Mouse (Mus musculus) heart, embryonic 14.5 days (tissue): ENCODE data around the gene Hoxb8. TPM values are rescaled to one million over a fixed set of nuclear protein-coding genes. Genes with fewer than 3 reads are reported as not detected.

ENCODE experiments used
- ATAC-seq: fragments of 200-750 bp; cut with Nextera tagmentation; 2 replicates; pipeline ENCODE4 v1.8.0; 2017; ENCODE audit warnings: low read depth, moderate TSS enrichment; ENCODE audit not compliant: insufficient number of reproducible peaks, insufficient read depth, low FRiP score
- H3K27ac ChIP-seq, 2 experiments: fragments of 200-500 bp in 1 of 2; fragments of 300-500 bp in 1 of 2; sonication (generic) in 1 of 2; replicated peaks in 1 of 2; 2 replicates each; pipeline ENCODE4 v1.5.1; 2012 to 2014; ENCODE audit warnings: low read depth in 2 of 2, low read length in 2 of 2, control low read depth in 1 of 2, mild to moderate bottlenecking in 1 of 2, mixed read lengths in 1 of 2; ENCODE audit not compliant: control insufficient read depth in 1 of 2, insufficient read depth in 1 of 2
- H3K27me3 ChIP-seq: fragments of 300-500 bp; sonication (generic); 2 replicates; pipeline ENCODE4 v1.6.1; 2014; ENCODE audit warnings: mild to moderate bottlenecking, low read length, control low read depth; ENCODE audit not compliant: control insufficient read depth, insufficient read depth
- H3K36me3 ChIP-seq: fragments of 300-500 bp; sonication (generic); 2 replicates; pipeline ENCODE4 v1.6.1; 2014; ENCODE audit warnings: mild to moderate bottlenecking, control low read depth, low read length, mixed read lengths; ENCODE audit not compliant: control insufficient read depth, insufficient read depth
- H3K4me1 ChIP-seq, 2 experiments: fragments of 200-500 bp in 1 of 2; fragments of 300-500 bp in 1 of 2; sonication (generic) in 1 of 2; 2 replicates each; pipeline ENCODE4 v1.6.1; 2012 to 2014; ENCODE audit warnings: low read length in 2 of 2, control low read depth in 1 of 2, mixed read lengths in 1 of 2; ENCODE audit not compliant: control insufficient read depth in 2 of 2, insufficient read depth in 2 of 2
- H3K4me2 ChIP-seq: fragments of 300-500 bp; sonication (generic); 2 replicates; pipeline ENCODE4 v1.6.1; 2014; ENCODE audit warnings: mild to moderate bottlenecking, low read length
- H3K4me3 ChIP-seq, 2 experiments: fragments of 200-500 bp in 1 of 2; fragments of 300-500 bp in 1 of 2; sonication (generic) in 1 of 2; 2 replicates each; pipeline ENCODE4 v1.5.1; 2012 to 2014; ENCODE audit warnings: low read length in 2 of 2, mild to moderate bottlenecking in 2 of 2, control low read depth in 1 of 2, low read depth in 1 of 2, moderate library complexity in 1 of 2; ENCODE audit not compliant: control insufficient read depth in 1 of 2, insufficient read depth in 1 of 2
- H3K9ac ChIP-seq: fragments of 300-500 bp; sonication (generic); 2 replicates; pipeline ENCODE4 v1.6.1; 2014; ENCODE audit warnings: mild to moderate bottlenecking, low read length
- H3K9me3 ChIP-seq: fragments of 300-500 bp; sonication (generic); 2 replicates; pipeline ENCODE4 v1.6.1; 2016; ENCODE audit warnings: low read length, control low read depth; ENCODE audit not compliant: control insufficient read depth
- WGBS: fragments of 180-500 bp; shearing (Covaris S2); extraction: QIAGEN DNeasy Blood & Tissue Kit; methylation state at CpG from one replicate; pipeline ENCODE4 v1.1.7; 2014; 5-methylcytosine and 5-hydroxymethylcytosine counted together
- polyA plus RNA-seq: library from polyadenylated mRNA; unstranded; fragments of >200 nt; fragmentation: Nextera tagmentation; extraction: Ambion mirVana; gene quantifications from 2 replicates; pipeline ENCODE4 v1.2.1, GENCODE M21; 2014

Hoxb8 gene
- polyA plus RNA-seq, 1 experiment from 2014 or later, result not detected

DNA sequence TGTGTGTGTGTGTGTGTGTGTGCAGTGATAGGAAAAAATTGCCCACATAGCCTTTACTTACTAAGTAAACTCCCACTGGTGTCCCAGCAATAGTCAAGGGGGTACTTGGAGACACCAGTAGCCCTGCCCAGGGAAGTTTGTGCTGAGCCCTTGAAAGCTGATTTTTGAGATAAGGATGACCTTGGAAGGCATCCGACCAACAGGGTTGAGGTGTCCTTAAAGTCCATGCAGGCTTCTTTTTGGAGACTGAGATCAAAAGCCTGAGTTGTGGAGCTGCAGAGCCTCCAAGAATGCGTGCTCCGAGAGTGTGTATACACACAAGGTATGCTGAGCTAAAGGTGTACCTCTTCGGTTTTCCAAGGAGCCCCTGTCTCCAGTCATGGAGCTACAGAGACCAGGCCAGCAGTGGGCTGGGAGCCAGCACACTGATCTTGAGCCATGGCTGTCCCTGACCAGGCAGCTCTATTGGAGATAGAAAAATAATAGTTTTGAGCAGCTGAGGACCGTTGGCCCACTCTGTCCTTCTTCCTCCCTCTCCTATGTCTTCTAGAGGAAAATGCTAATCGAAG lies 19.4 kb upstream of the Hoxb8 start:
- H3K4me1 ChIP-seq, result no peaks in the 10 kb centered on the region
- H3K27me3 ChIP-seq, result peaks cover 98% of the 10 kb centered on the region
- no peak overlapping the region for H3K4me3 ChIP-seq
- no peak overlapping the region for H3K27ac ChIP-seq
- no peaks in the 10 kb centered on the region for H3K36me3 ChIP-seq
- no peak overlapping the region for H3K9ac ChIP-seq
- no peak for ATAC-seq
- 5% methylated on average over 6 of the region's 6 CpGs for WGBS
- H3K9me3 ChIP-seq, result no peaks in the 10 kb centered on the region
- no peak overlapping the region for H3K4me2 ChIP-seq

DNA sequence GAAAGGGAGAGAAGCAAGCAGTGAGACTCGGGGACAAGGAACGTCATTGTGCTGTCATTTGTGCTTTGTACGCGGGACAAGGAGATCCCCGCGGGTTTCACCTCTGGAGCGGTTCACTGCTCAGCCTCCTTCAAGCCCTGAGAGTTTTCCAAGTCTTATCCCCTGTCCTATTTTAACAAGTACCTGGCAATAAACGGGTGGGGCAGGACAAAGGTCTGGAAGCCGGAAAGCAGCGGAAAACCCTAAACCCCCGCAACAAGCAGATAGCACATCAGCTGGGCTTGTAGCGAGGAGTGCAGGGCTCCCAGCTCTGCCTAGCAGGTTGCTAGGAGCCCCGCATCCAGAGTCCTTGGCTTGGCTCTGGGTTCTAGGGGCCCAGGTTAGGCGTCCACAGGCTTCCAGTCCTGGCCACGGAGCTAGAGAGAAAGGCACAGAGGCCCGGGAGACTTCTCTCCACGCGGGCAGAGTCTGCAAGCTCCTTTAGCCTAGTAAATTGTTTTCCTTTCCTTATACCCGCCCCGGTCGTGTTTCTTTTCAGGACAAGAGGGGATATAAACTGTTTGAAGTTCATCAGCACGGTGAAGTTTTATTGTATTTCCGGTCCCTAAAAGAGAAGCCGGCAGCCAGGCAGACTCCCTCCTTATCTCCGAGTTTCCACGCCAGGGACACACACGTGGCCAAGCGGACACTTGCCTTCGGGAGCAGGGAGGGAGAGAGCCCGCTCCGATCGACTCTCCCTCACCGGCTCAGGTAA lies 17.9 kb upstream of the Hoxb8 start:
- no peaks in the 10 kb centered on the region for H3K36me3 ChIP-seq
- no peak for ATAC-seq
- no peak overlapping the region for H3K9ac ChIP-seq
- under 1% methylated on average over 33 of the region's 33 CpGs for WGBS
- no peaks in the 10 kb centered on the region for H3K4me1 ChIP-seq
- H3K27me3 ChIP-seq, result peaks cover 99% of the 10 kb centered on the region
- no peaks in the 10 kb centered on the region for H3K9me3 ChIP-seq
- H3K27ac ChIP-seq, result no peak overlapping the region
- no peak overlapping the region for H3K4me2 ChIP-seq
- no peak overlapping the region for H3K4me3 ChIP-seq

DNA sequence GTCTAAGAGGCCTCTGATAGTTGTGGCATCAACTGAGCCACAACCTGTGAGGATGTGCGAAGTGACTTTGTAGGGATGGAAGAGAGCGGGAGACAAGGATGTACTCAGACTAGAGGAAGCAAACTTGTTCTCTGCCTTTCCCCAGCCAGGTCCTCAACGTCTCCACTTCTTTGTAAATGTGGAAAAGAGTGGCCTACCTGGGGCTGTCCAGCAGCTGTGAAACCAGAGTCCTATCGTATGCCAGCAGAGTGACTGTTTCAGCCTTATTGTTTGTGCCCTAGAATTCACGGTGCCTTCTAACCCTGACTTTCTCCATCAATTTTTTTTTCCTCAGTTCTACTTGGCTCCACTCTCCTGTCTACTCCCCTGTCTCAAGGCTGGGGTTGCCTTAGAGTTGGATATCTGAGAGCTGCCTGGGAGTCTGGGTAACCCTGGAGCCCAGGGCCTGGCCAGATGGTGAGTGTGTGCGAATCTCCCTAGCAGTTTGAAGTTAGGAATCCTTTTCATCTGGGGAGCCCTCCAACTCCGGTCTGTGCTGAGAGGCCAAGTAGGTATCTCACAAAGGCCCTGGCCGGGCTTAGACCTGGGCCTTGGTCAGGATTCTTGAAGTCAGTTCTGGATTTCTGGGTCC lies 17.2 kb upstream of the Hoxb8 start:
- ATAC-seq, result no peak
- Histone ChIP-seq H3K9ac (no peak overlapping the region), H3K27me3 (peaks cover 99% of the 10 kb centered on the region), H3K4me3 (no peak overlapping the region), H3K9me3 (no peaks in the 10 kb centered on the region), H3K4me2 (no peak overlapping the region), H3K36me3 (no peaks in the 10 kb centered on the region), H3K4me1 (no peaks in the 10 kb centered on the region), H3K27ac (no peak overlapping the region)
- WGBS, result 7% methylated on average over 8 of the region's 8 CpGs

DNA sequence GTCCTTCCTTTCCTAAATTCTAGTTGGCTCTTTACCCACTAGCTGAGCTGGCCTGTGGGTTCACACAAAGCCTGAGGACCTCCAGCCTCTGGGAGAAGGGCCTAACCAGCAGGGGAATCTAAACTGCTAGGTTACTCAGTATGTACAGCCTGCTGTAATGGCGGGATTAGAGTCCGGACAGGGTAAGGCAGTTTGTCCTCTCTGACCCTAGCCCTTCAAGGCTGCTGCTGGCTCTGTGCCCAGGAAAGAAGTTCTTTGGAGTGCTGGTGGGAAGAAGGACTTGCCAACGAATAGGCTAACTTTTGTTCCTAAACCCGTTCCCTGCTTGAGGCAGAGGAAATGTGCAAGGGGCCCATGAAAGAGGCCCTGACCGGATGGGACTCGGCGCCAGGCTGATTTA lies 15.8 kb upstream of the Hoxb8 start:
- no peak overlapping the region for H3K4me2 ChIP-seq
- no peak overlapping the region for H3K9ac ChIP-seq
- ATAC-seq, result no peak
- no peak overlapping the region for H3K27ac ChIP-seq
- H3K4me3 ChIP-seq, result no peak overlapping the region
- H3K4me1 ChIP-seq, result no peaks in the 10 kb centered on the region; a peak in 1 of 4 replicates
- peaks cover 99% of the 10 kb centered on the region for H3K27me3 ChIP-seq
- no peaks in the 10 kb centered on the region for H3K9me3 ChIP-seq
- no peaks in the 10 kb centered on the region for H3K36me3 ChIP-seq
- WGBS, result 1% methylated on average over 7 of the region's 7 CpGs

DNA sequence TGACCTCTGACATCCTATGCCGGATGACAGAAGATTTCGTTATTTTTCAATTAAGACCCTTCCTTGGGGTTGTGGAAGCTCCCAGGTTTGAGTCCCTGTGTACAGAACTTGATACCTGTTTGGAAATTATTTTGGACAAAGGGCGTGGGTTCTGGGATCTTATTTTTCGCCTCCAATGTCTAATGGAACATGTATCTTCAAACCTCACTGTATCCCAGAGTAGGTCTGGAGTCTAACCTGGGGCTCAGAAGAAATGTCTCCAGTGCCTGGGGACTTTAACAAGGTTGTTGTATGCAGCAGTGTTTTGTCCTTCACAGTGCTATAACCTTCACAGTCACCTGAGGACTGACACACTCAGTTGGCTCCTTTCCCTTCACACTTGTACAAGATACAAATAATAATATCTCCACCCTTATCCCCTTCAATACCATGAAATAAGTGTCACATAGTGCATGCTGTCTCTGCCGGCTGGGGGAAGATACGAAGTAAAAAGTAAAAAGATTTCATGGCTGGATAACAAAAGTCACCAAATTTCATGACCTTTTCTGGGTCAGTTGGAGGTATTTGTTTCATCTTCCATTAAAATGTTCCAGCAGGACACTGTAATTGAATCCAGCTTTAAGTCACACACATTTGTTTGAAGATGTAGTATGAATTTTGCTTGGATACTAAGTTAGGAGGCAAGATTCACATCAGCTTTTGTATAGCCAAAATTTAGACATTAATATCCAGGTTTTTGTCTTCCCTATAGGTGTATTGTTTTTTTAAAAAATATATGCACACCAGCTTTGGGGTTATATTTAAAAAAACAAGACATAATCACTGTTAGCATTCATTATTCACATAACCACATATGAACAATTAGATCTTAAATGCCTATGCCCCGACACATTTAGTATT lies 14.4 kb upstream of the Hoxb8 start:
- Histone ChIP-seq H3K27ac (no peak overlapping the region), H3K27me3 (peaks cover 99% of the 10 kb centered on the region), H3K9ac (no peak overlapping the region), H3K4me2 (no peak overlapping the region), H3K4me3 (no peak overlapping the region), H3K9me3 (no peaks in the 10 kb centered on the region), H3K36me3 (no peaks in the 10 kb centered on the region), H3K4me1 (peaks cover 0 to 9% of the 10 kb centered on the region in 2 experiments; a peak in 2 of 4 replicates)
- WGBS, result 16% methylated on average over 7 of the region's 7 CpGs
- ATAC-seq, result no peak

DNA sequence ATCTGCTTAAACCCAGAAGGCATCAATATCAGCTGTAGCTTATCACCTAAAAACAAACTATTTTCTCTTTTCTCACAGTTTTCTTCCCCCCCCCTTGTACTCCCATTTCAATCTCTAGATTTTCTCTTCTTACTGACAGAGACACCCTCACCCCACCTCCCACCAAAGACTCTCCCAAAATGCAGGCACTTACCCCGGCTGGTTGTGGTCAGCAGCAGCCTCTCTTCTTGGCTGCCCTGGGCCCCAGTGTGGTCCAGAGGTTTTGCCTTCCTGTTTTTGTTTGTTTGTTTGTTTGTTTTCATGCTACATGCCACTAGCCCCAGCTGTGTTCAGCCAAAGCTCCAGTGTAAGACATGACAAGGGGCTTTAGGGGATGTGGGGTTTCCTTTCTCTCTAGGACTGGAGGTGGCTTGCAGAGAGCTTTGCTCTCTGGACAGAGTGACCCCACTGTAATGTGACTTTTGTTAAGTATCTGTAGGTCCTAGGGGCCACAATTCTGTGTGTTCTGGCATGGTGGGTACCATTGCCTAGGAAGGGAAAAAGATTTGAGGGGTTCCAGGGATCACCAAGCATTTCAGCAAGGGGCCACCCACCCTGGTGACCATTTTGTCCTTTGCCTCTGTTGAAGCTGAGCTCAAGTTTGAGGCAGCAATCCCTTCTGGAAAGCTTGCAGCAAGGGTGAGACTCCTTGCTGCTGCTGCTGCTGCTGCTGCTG lies 13.5 kb upstream of the Hoxb8 start:
- Histone ChIP-seq H3K9ac (no peak overlapping the region), H3K36me3 (no peaks in the 10 kb centered on the region), H3K4me1 (peaks cover 0 to 11% of the 10 kb centered on the region in 2 experiments; a peak in 2 of 4 replicates), H3K4me3 (no peak overlapping the region), H3K27me3 (peaks cover 99% of the 10 kb centered on the region), H3K4me2 (no peak overlapping the region), H3K9me3 (no peaks in the 10 kb centered on the region), H3K27ac (no peak overlapping the region)
- ATAC-seq, result no peak
- 7% methylated on average over 1 of the region's 1 CpGs for WGBS

DNA sequence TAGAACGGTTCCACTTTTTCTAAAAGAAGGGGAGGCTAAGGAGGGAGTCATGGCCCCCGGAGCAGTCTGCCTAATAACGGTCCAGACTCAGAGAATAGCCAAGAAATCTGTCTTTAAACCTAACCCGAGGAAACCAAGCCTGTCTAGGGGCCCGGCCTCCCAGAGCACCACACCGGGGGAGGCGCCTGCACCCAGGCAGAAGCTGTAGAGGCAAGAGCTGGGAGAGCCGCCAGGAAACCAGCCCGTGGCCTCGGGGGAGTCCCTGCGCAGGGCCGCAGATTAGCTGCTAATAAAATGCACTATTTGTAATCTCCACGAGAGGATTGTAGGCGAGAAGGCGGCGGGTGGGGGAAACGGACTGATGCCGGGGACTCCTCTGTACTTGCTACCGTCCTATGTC lies 11.8 kb upstream of the Hoxb8 start:
- Histone ChIP-seq H3K36me3 (no peaks in the 10 kb centered on the region), H3K4me1 (peaks cover 0 to 11% of the 10 kb centered on the region in 2 experiments; a peak in 2 of 4 replicates), H3K9ac (no peak overlapping the region), H3K27ac (no peak overlapping the region), H3K4me2 (no peak overlapping the region), H3K27me3 (peaks cover 99% of the 10 kb centered on the region), H3K4me3 (no peak overlapping the region), H3K9me3 (no peaks in the 10 kb centered on the region)
- ATAC-seq, result no peak
- under 1% methylated on average over 19 of the region's 19 CpGs for WGBS
